Mouse (Mus musculus) thymus, adult 2 months (tissue): ENCODE data around the gene Inpp5b.

Experiments used
- CTCF ChIP-seq: fragments of 200-500 bp; IDR thresholded peaks from 2 replicates; pipeline ENCODE4 v1.5.1; 2012; ENCODE audit warnings: mild to moderate bottlenecking, control low read depth, low read length, moderate library complexity, borderline replicate concordance; ENCODE audit not compliant: control insufficient read depth, poor library complexity, insufficient read depth; ENCODE audit errors: extremely low read depth
- POLR2A ChIP-seq: fragments of 200-500 bp; IDR thresholded peaks from 2 replicates; pipeline ENCODE4 v1.6.1; 2012; ENCODE audit warnings: mild to moderate bottlenecking, low read length, control low read depth, moderate library complexity; ENCODE audit not compliant: control insufficient read depth, poor library complexity, insufficient read depth; ENCODE audit errors: extremely low read depth

- TF ChIP-seq CTCF (no peak), POLR2A (no peak)
Measured at GRCm38 (mm10) chr4:124809136-124809883, 67.7 kb downstream of the Inpp5b start.
